Mouse (Mus musculus) MEL (cell line): ENCODE measurements around the gene Olfr547. TPM values are rescaled to one million over a fixed set of nuclear protein-coding genes. Genes with fewer than 3 reads are reported as not detected.

Source experiments
- DNase-seq: peaks from one replicate; pipeline ENCODE4 v3.0.0; 2011; ENCODE audit warnings: low read depth, low spot score
- H3K27ac ChIP-seq: 2 replicates; pipeline ENCODE4 v1.5.1; 2012; ENCODE audit warnings: low read depth, mild to moderate bottlenecking, control low read depth, low read length, moderate library complexity; ENCODE audit not compliant: control insufficient read depth
- H3K27me3 ChIP-seq, 2 experiments: fragments of 150-350 bp in 1 of 2; sonication (generic) in 1 of 2; 2 replicates each; pipeline ENCODE4 v1.6.1; 2012; ENCODE audit warnings: low read length in 2 of 2, mild to moderate bottlenecking in 2 of 2, improper control_type of control experiment in 1 of 2, moderate library complexity in 1 of 2; ENCODE audit not compliant: insufficient read depth in 2 of 2, control insufficient read depth in 1 of 2
- H3K36me3 ChIP-seq, 2 experiments: 2 replicates each; pipeline ENCODE4 v1.6.1; 2012 to 2014; ENCODE audit warnings: low read length in 2 of 2, improper control_type of control experiment in 1 of 2, inconsistent platforms in 1 of 2, mild to moderate bottlenecking in 1 of 2; ENCODE audit not compliant: insufficient read depth in 2 of 2, control insufficient read depth in 1 of 2
- H3K4me1 ChIP-seq, 2 experiments: fragments of 150-350 bp in 1 of 2; sonication (generic) in 1 of 2; 2 replicates each; pipeline ENCODE4 v1.6.1; 2012; ENCODE audit warnings: low read length in 2 of 2, improper control_type of control experiment in 1 of 2, mild to moderate bottlenecking in 1 of 2; ENCODE audit not compliant: insufficient read depth in 2 of 2, control insufficient read depth in 1 of 2
- H3K4me3 ChIP-seq, 2 experiments: fragments of 150-350 bp in 1 of 2; sonication (generic) in 1 of 2; 2 replicates each; pipeline ENCODE4 v1.5.1; 2012; ENCODE audit warnings: low read depth in 2 of 2, low read length in 2 of 2, mild to moderate bottlenecking in 2 of 2, moderate library complexity in 2 of 2, control low read depth in 1 of 2, improper control_type of control experiment in 1 of 2; ENCODE audit not compliant: control insufficient read depth in 1 of 2, insufficient read depth in 1 of 2
- H3K79me2 ChIP-seq: 2 replicates; pipeline ENCODE4 v1.6.1; 2012; ENCODE audit warnings: mild to moderate bottlenecking, low read length, moderate library complexity; ENCODE audit not compliant: control insufficient read depth, poor library complexity, insufficient read depth
- H3K9ac ChIP-seq: 2 replicates; pipeline ENCODE4 v1.6.1; 2012; ENCODE audit warnings: low read depth, mild to moderate bottlenecking, control low read depth, low read length, moderate library complexity; ENCODE audit not compliant: control insufficient read depth, poor library complexity, severe bottlenecking
- H3K9me3 ChIP-seq: fragments of 150-350 bp; sonication (generic); replicated peaks from 2 replicates; pipeline ENCODE4 v1.6.1; 2012; ENCODE audit warnings: mild to moderate bottlenecking, low read length, improper control_type of control experiment, moderate library complexity; ENCODE audit not compliant: insufficient read depth
- BHLHE40 ChIP-seq: IDR thresholded peaks from 2 replicates; pipeline ENCODE4 v1.6.1; 2012; ENCODE audit warnings: low read depth, mild to moderate bottlenecking, inconsistent platforms, low read length, improper control_type of control experiment, borderline replicate concordance
- CHD1 ChIP-seq: IDR thresholded peaks from 2 replicates; pipeline ENCODE4 v1.6.1; 2012; ENCODE audit warnings: low read depth, mild to moderate bottlenecking, inconsistent platforms, low read length, improper control_type of control experiment
- CTCF ChIP-seq, 3 experiments: IDR thresholded peaks in 2 of 3; conservative IDR thresholded peaks in 1 of 3; 2 replicates each; pipeline ENCODE4 v1.5.1; 2011 to 2012; ENCODE audit warnings: low read length in 3 of 3, low read depth in 2 of 3, mild to moderate bottlenecking in 2 of 3, improper control_type of control experiment in 1 of 3, inconsistent platforms in 1 of 3, mixed read lengths in 1 of 3, moderate library complexity in 1 of 3; ENCODE audit not compliant: control insufficient read depth in 1 of 3, insufficient read depth in 1 of 3, poor library complexity in 1 of 3, severe bottlenecking in 1 of 3
- ELF1 ChIP-seq: IDR thresholded peaks from 2 replicates; pipeline ENCODE4 v1.6.1; 2014; ENCODE audit warnings: low read depth, mild to moderate bottlenecking, inconsistent platforms, low read length, improper control_type of control experiment, moderate library complexity
- ETS1 ChIP-seq: IDR thresholded peaks from 2 replicates; pipeline ENCODE4 v1.6.1; 2012; ENCODE audit warnings: low read depth, mild to moderate bottlenecking, inconsistent platforms, low read length, improper control_type of control experiment, moderate library complexity
- JUND ChIP-seq: IDR thresholded peaks from 2 replicates; pipeline ENCODE4 v1.6.1; 2011; ENCODE audit warnings: low read depth, mild to moderate bottlenecking, improper control_type of control experiment, low read length
- MYB ChIP-seq: IDR thresholded peaks from 2 replicates; pipeline ENCODE4 v1.6.1; 2011; ENCODE audit warnings: mild to moderate bottlenecking, low read depth, low read length, improper control_type of control experiment
- POLR2AphosphoS2 ChIP-seq: IDR thresholded peaks from 2 replicates; pipeline ENCODE4 v1.6.1; 2011; ENCODE audit warnings: low read length, improper control_type of control experiment
- RAD21 ChIP-seq: IDR thresholded peaks from 2 replicates; pipeline ENCODE4 v1.6.1; 2011; ENCODE audit warnings: mild to moderate bottlenecking, low read depth, low read length, improper control_type of control experiment
- RCOR1 ChIP-seq: IDR thresholded peaks from 2 replicates; pipeline ENCODE4 v1.6.1; 2012; ENCODE audit warnings: low read depth, mild to moderate bottlenecking, inconsistent platforms, low read length, improper control_type of control experiment
- SIN3A ChIP-seq: IDR thresholded peaks from 2 replicates; pipeline ENCODE4 v1.6.1; 2012; ENCODE audit warnings: low read length, improper control_type of control experiment, inconsistent platforms
- SMC3 ChIP-seq: IDR thresholded peaks from 2 replicates; pipeline ENCODE4 v1.6.1; 2011; ENCODE audit warnings: low read depth, low read length, improper control_type of control experiment
- TBP ChIP-seq: IDR thresholded peaks from 2 replicates; pipeline ENCODE4 v1.8.0; 2011; ENCODE audit warnings: low read depth, low read length, improper control_type of control experiment
- USF2 ChIP-seq, 2 experiments: IDR thresholded peaks; 2 replicates each; pipeline ENCODE4 v1.6.1; 2011 to 2012; ENCODE audit warnings: improper control_type of control experiment in 2 of 2, low read length in 2 of 2, borderline replicate concordance in 1 of 2, inconsistent platforms in 1 of 2, low read depth in 1 of 2, mild to moderate bottlenecking in 1 of 2; ENCODE audit not compliant: insufficient read depth in 1 of 2
- ZC3H11A ChIP-seq: IDR thresholded peaks from 2 replicates; pipeline ENCODE4 v1.6.1; 2012; ENCODE audit warnings: low read depth, mild to moderate bottlenecking, inconsistent platforms, low read length, improper control_type of control experiment
- ZKSCAN1 ChIP-seq: IDR thresholded peaks from 2 replicates; pipeline ENCODE4 v1.6.1; 2012; ENCODE audit warnings: low read depth, mild to moderate bottlenecking, inconsistent platforms, low read length, improper control_type of control experiment, moderate library complexity
- ZNF384 ChIP-seq: IDR thresholded peaks from 2 replicates; pipeline ENCODE4 v1.6.1; 2012; ENCODE audit warnings: low read depth, mild to moderate bottlenecking, inconsistent platforms, low read length, improper control_type of control experiment
- polyA plus RNA-seq, 2 experiments: library from polyadenylated mRNA; stranded (reverse) in 1 of 2; unstranded in 1 of 2; fragments of >175 nt in 1 of 2; fragments of >200 nt in 1 of 2; gene quantifications; 2 replicates each; pipeline versions ENCODE4 v1.2.1 to v1.2.4; 2012; ENCODE audit warnings: low replicate concordance in 2 of 2, low read depth in 1 of 2; ENCODE audit not compliant: insufficient read length in 2 of 2, insufficient read depth in 1 of 2, missing spikeins in 1 of 2
- total RNA-seq: library from RNA; depleted of rRNA; stranded (reverse); fragments of 300-350 nt; gene quantifications from 2 replicates; pipeline ENCODE4 v1.2.3, GENCODE M21; 2012

Olfr547 gene
- total and polyA plus RNA-seq, 3 experiments = not detected

DNA sequence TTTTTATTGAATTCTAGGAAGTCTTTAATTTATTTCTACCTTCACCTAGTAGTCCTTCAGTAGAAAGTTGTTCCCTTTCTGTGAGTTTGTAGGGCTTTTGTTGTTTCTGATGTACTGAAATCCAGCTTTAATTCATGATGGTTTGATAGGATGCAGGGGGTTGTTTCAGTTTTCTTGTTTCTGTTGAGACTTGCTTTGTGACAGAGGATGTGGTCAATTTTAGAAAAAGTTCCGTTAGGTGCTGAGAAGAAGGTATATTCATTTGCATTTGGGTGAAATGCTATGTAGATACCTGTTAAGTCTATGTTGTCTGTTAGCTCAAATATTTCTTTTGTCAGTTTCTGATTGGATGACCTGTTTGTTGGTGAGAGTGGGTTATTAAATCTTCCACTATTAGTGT lies 5.5 kb upstream of the Olfr547 start:
- no peaks in the 10 kb centered on the region for H3K4me1 ChIP-seq
- H3K4me3 ChIP-seq = no peak overlapping the region
- no peaks in the 10 kb centered on the region for H3K36me3 ChIP-seq
- H3K27ac ChIP-seq = no peak overlapping the region
- peaks cover 1 to 17% of the 10 kb centered on the region in 2 experiments for H3K27me3 ChIP-seq
- TF ChIP-seq POLR2AphosphoS2 = no peak
- TF ChIP-seq RCOR1 = no peak
- no peak for TF ChIP-seq MYB
- TF ChIP-seq USF2 (IDR thresholded peaks at IDR 0.05; ENCODE audit: borderline replicate concordance in 1 of 2, insufficient read depth in 1 of 2, low read depth in 1 of 2, low read length in 2 of 2) = no peak
- no peak for TF ChIP-seq ZKSCAN1
- TF ChIP-seq TBP = no peak
- no peak for TF ChIP-seq BHLHE40
- no peak for TF ChIP-seq ZC3H11A
- TF ChIP-seq ETS1 = no peak
- no peak for TF ChIP-seq ELF1
- TF ChIP-seq RAD21 = no peak
- no peak overlapping the region for H3K9ac ChIP-seq
- DNase-seq = no peak
- no peaks in the 10 kb centered on the region for H3K9me3 ChIP-seq
- H3K79me2 ChIP-seq = no peaks in the 10 kb centered on the region

DNA sequence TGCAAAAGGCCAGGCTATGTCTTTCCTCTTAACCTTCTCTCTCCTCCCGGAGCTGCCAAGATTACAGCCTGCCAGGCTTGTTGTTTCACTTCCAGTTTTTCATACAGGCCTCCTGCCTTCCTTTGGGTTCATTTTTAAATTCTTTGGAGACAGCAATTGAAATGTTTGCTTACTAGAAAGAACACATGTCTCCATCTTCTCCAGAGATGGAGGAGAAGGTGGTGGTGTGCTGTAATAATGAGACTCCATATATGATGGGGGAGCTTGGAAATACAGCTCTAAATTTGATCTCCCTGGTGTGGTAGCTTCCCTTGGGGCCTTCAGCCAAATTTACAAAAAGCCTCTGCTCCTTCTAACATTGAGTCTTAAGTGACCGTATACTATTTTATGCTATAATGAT lies 6.0 kb downstream of the Olfr547 start, which contains the start of gene Olfr548-ps1:
Gene Olfr548-ps1, plus strand, starts transcription at position 301 of the 400 bp plus-strand sequence.
- no peaks in the 10 kb centered on the region for H3K9me3 ChIP-seq
- H3K79me2 ChIP-seq = no peaks in the 10 kb centered on the region
- no peak for DNase-seq
- H3K27ac ChIP-seq = no peak within 1 kb of the TSS
- no peak within 1 kb of the TSS for H3K9ac ChIP-seq
- H3K36me3 ChIP-seq = no peaks in the 10 kb centered on the region
- H3K4me3 ChIP-seq = no peak within 1 kb of the TSS
- H3K4me1 ChIP-seq = no peaks in the 10 kb centered on the region
- TF ChIP-seq ETS1 (no peak), SIN3A (no peak)
- peaks cover 5 to 16% of the 10 kb centered on the region in 2 experiments for H3K27me3 ChIP-seq

DNA sequence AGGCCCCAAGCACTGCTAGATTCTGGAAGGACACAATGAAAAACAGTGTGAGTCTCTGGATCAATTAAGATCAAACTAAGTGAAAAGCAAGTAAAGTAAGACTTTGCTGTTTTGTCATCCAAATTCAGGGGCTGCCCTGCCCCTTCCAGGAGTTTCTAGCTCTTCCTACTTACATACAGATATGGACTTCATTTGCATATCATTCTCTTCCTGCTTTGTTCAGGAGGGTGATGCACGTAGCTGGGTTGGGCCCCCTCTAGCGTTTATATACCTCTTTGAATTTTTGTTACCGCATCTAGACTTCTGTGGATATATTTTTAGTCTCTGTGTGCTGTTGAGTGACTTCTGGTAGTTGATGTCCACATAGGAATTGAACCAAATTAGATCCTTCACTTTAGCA lies 6.7 kb downstream of the Olfr547 start:
- Histone ChIP-seq H3K27me3 (peaks cover 7 to 18% of the 10 kb centered on the region in 2 experiments), H3K79me2 (no peaks in the 10 kb centered on the region), H3K36me3 (no peaks in the 10 kb centered on the region), H3K27ac (no peak overlapping the region), H3K4me3 (no peak overlapping the region), H3K9ac (no peak overlapping the region), H3K4me1 (no peaks in the 10 kb centered on the region), H3K9me3 (no peaks in the 10 kb centered on the region)
- DNase-seq = peak; percentile 41
- TF ChIP-seq JUND (no peak), RAD21 (no peak; the same call in 1 of the 2 replicates), ETS1 (no peak), ELF1 (0 out of 2 replicates have a peak, but pooled peaks have one; percentile 28), CHD1 (no peak), SMC3 (peak; percentile 21; the same call in 1 of the 2 replicates), BHLHE40 (no peak), ZNF384 (no peak), CTCF (IDR thresholded peaks at IDR 0.05 in 2 of 3, conservative IDR thresholded peaks at IDR 0.05 in 1 of 3; ENCODE audit: control insufficient read depth in 1 of 3, insufficient read depth in 1 of 3, low read depth in 2 of 3, low read length in 3 of 3, poor library complexity in 1 of 3, severe bottlenecking in 1 of 3) (peak in 1 of 3 experiments; percentile 39; a peak in 2 of 6 replicates)
